Mouse (Mus musculus): ENCODE data around the gene Gm6890.
"Not testable (repeated sequence)": the region's sequence is repeated elsewhere in the genome, so short reads cannot be mapped to it uniquely, and the experiment has no call there.

Gm6890 gene

DNA sequence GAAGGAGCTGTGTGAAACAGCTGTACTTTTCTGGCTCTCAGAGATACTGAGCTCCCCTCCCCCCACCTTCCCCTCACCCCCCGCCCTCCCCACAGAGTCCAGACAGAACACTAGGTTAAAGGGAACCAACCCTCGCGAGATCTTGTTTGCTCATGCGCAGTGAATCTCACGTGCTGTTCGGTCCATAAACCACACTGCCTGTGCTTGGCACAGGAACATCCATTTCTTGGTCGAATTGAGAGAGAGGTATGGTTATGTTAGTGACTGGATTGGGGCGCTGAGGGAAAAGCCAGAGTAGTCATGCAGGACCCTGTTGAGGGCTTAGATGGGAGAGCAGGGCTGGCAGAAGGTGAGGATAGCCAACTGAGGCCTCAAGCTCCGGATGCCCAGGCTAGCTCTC is at the start of gene Gm6890:
Gene Gm6890 (plus strand): TSS at position 301 of the 400 bp plus-strand sequence.
- DNase-seq (ENCODE audit: low read depth, low spot score) = not testable (repeated sequence)

DNA sequence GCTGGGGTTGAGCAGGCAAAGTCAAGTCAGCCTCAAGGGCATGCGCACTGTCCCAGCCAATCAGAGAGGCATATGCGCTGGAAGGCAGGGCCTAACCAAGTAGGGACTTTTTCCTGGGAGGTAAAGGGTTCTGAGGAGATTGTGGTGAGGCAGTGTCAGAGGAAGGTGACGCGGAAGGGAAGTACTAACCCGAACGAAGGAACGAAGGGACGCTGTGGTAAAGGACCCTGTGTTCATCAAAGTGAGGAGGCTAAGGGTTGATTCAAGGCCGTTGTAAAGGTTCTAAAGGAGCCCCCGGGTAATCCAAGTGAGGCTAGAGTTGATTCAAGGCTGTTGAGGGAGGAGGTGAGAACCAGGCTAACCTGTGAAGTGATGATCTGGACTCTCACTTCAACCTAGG is 14.5 kb upstream of the Gm6890 start:
- DNase-seq (ENCODE audit: low read depth, low spot score) = not testable (repeated sequence)

DNA sequence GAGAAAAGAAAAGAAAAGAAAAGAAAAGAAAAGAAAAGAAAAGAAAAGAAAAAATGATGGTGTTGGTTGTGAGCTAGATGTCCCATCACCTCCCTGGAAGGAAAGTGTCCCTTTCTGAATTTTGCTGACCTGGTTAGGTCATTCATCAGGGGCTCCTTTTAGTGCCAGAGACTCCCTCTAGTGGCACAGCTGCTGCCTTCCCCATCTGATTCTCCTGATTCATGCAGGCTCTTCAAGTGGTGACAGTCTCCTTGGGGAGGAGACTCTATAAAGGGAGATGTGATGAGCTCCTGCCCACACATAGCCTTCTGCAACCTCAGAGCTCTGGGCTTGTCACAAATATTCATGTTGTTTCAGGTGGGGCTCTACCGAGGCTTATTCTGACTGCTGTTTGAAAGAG is 30.0 kb downstream of the Gm6890 start:
- DNase-seq (ENCODE audit: low read depth, low spot score) = not testable (repeated sequence)
